Mouse (Mus musculus) ES-Bruce4 (cell line): ENCODE data around the gene Pde4d.

Experiments
- CTCF ChIP-seq: IDR thresholded peaks from one replicate; pipeline ENCODE4 v1.8.1; 2011; ENCODE audit warnings: low read depth, low read length
- EP300 ChIP-seq: IDR thresholded peaks from 2 replicates; pipeline ENCODE4 v1.6.1; 2011; ENCODE audit warnings: low read depth, low read length; ENCODE audit not compliant: insufficient read depth

DNA sequence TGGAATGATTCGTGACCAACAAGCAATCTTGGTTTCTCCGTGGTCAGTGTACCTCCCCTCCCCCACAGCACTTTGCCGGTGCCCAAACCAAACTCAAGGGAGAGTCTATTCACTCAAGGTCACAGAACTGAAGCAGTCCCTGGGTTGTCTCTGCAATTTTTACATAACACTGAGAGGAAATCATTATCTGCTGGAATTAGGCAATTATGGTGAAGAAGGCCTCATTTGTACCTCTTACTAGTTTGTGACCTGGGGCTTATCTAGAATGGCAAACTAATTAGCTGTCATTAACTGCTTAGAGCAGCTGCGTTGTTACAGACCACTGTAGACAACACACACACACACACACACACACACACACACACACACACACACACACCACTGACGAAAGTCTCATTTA is 1325.4 kb downstream of the Pde4d start:
- no peak for TF ChIP-seq CTCF
- no peak; the same call in 1 of the 2 replicates for TF ChIP-seq EP300
